Mouse (Mus musculus): ENCODE results near the gene Ntn3.

DNA sequence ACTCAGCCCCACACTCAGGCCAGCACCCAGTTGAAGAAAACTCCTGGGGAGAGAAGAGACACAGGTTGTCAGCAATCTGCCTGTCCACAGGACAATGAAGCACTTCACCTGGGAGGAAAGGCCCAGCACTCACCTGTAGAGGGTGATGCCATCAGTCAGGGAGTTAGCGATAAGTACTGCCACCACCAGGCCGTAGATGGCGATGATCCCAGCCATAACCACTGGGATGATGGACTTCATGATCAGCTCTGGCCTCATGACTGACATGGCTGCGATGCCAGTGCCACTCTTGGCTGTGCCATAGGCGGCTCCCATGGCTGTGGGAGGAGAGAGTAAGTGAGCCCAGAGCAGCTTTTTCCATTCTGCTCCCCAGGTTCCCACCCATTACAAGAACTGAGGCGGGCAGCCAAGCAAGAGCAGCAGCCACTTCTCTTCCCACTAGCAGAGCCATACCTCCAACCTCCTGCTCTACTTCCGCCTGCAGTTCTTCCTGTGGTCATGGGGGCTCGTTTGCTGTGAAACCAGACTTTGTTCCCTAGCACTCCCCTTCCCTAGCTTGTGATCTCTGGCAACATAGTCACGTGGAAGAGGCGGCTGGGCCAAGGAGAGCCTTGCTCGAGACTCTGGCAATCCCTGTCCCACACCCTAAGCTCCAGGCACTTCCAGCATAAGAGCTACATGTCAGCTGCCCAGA, 44.6 kb downstream of the Ntn3 start:
- peak; percentile 31 for TF ChIP-seq CTCF (IDR thresholded peaks at IDR 0.05)
- no peak for TF ChIP-seq EP300 (IDR thresholded peaks at IDR 0.05)
